Mouse (Mus musculus) lung, postnatal 0 days (tissue): Measurements from ENCODE around the gene Rpp25l.
"Not testable (repeated sequence)": the region's sequence is repeated elsewhere in the genome, so short reads cannot be mapped to it uniquely, and the experiment has no call there.

Experiments used
- CTCF ChIP-seq: IDR thresholded peaks from 2 replicates; pipeline ENCODE4 v1.5.1; 2016; ENCODE audit warnings: antibody characterized with exemption, mild to moderate bottlenecking
- EP300 ChIP-seq: IDR thresholded peaks from 2 replicates; pipeline ENCODE4 v1.6.1; 2016; ENCODE audit warnings: antibody characterized with exemption, mild to moderate bottlenecking, control low read depth

- not testable (repeated sequence) for TF ChIP-seq CTCF, EP300
Observed at GRCm38 (mm10) chr4:41684931-41685453, 28.3 kb downstream of the Rpp25l start.
